Mouse (Mus musculus) gastrocnemius, postnatal 4 days (tissue): Measurements from ENCODE around the gene Plcxd2. TPM values are rescaled to one million over a fixed set of nuclear protein-coding genes. Genes with fewer than 3 reads are reported as not detected.

ENCODE experiments used
- DNase-seq, 2 experiments: peaks; one replicate each; pipeline ENCODE4 v3.0.0; 2021 to 2022; ENCODE audit warnings: low spot score in 2 of 2, mixed read lengths in 2 of 2
- total RNA-seq, 2 experiments: library from RNA; stranded (reverse); gene quantifications; 2 replicates each; pipeline ENCODE4 v1.2.3; 2021

Gene Plcxd2
- total RNA-seq, 2 experiments from 2014 or later: 0.86 to 0.88 TPM

GRCm38 (mm10) chr16:45942169-45942891 is 67.7 kb downstream of the Plcxd2 start:
- DNase-seq: no peak

- no peak for DNase-seq
Measured at GRCm38 (mm10) chr16:45940701-45941100, 69.3 kb downstream of the Plcxd2 start.

- DNase-seq: no peak
Measured at GRCm38 (mm10) chr16:45939436-45939835, 70.6 kb downstream of the Plcxd2 start.

- DNase-seq: no peak
Measured at GRCm38 (mm10) chr16:45937381-45937780, 72.6 kb downstream of the Plcxd2 start.

GRCm38 (mm10) chr16:45936521-45936920 is 73.5 kb downstream of the Plcxd2 start:
- no peak for DNase-seq

GRCm38 (mm10) chr16:45935956-45936483 is 74.0 kb downstream of the Plcxd2 start:
- no peak for DNase-seq

- DNase-seq: no peak
Measured at GRCm38 (mm10) chr16:45934721-45935407, 75.2 kb downstream of the Plcxd2 start.

GRCm38 (mm10) chr16:45930308-45930707 is 79.7 kb downstream of the Plcxd2 start:
- DNase-seq: no peak

GRCm38 (mm10) chr16:45928090-45928489 is 81.9 kb downstream of the Plcxd2 start:
- DNase-seq: no peak

- DNase-seq: no peak
Measured at GRCm38 (mm10) chr16:45927601-45928000, 82.4 kb downstream of the Plcxd2 start.

GRCm38 (mm10) chr16:45926875-45927274 is 83.1 kb downstream of the Plcxd2 start:
- no peak for DNase-seq

- DNase-seq: no peak
Measured at GRCm38 (mm10) chr16:45923731-45924424, 86.1 kb downstream of the Plcxd2 start.

- DNase-seq: peak; percentile 49 to 62
Measured at GRCm38 (mm10) chr16:45922546-45923229, 87.3 kb downstream of the Plcxd2 start.

GRCm38 (mm10) chr16:45919572-45919971 is 90.4 kb downstream of the Plcxd2 start:
- DNase-seq: no peak

Other genes starting within 250 kb of the Plcxd2 start
- gene Phldb2, start 56.6 kb downstream of the Plcxd2 start, total RNA-seq: 10 to 100 TPM; 64.4 to 70.8 TPM
- not detected for gene Cd96, start 110.0 kb upstream of the Plcxd2 start, total RNA-seq
- 10 to 100 TPM; 20.0 to 29.4 TPM for gene Gm4737, start 144.9 kb upstream of the Plcxd2 start, total RNA-seq